ENCODE assay signal across 8 mouse cellular contexts in the genomic region with DNA sequence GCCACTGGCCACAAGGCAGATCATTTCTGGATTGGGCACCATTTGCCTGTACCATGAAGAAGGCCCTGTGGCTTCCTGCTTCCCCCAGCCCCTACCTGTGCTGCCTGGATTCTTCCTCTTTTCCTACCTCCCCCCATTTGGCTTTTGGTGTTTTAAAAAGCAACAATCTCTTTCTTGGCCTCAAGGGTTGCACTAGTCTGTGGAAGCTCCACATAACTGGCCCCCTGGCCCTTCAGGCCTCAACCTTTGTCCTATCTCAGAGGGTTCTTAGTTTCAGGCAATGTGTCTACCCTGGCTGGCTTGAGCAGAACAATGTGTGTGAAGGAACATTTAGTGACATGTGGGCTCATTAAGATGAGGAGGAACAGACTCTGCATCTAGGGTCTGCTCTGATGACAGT. TPM values are rescaled to one million over a fixed set of nuclear protein-coding genes. Genes with fewer than 3 reads are reported as not detected.
DNase-seq lines count a peak whose midpoint lies in the region; ATAC-seq and TF ChIP-seq lines count a peak whose summit lies in the region.

A gene (minus strand): TSS at position 101 of the 400 bp plus-strand sequence.

- H3K4me3 ChIP-seq in kidney, adult 2 months (ENCODE audit: insufficient read depth, low read depth, low read length): no peak within 1 kb of the TSS
- H3K4me3 ChIP-seq in heart, embryonic 16.5 days (ENCODE audit: low read length): peak within 1 kb of the TSS; percentile 92
- H3K4me3 ChIP-seq in limb, embryonic 12.5 days (replicated peaks): peak within 1 kb of the TSS; percentile 87

- no peak within 1 kb of the TSS for H3K27ac ChIP-seq in kidney, adult 2 months (ENCODE audit: insufficient read depth, low read depth, low read length)
- H3K27ac ChIP-seq in heart, embryonic 16.5 days (ENCODE audit: low read length): no peak within 1 kb of the TSS
- no peak within 1 kb of the TSS for H3K27ac ChIP-seq in limb, embryonic 12.5 days

- no peaks in the 10 kb centered on the region for H3K27me3 ChIP-seq in kidney, adult 2 months (replicated peaks; ENCODE audit: control insufficient read depth, insufficient read depth, low read length)
- H3K27me3 ChIP-seq in heart, embryonic 16.5 days (ENCODE audit: control insufficient read depth, insufficient read depth, low read length): no peaks in the 10 kb centered on the region
- peaks cover 7% of the 10 kb centered on the region; the same call in 1 of the 2 replicates for H3K27me3 ChIP-seq in limb, embryonic 12.5 days

- H3K4me2 ChIP-seq in heart, embryonic 16.5 days (ENCODE audit: low read depth, low read length): peak within 1 kb of the TSS; percentile 99
- peak within 1 kb of the TSS; percentile 94 for H3K4me2 ChIP-seq in limb, embryonic 12.5 days

- no peak within 1 kb of the TSS; the same call in 1 of the 2 replicates for H3K9ac ChIP-seq in heart, embryonic 16.5 days (ENCODE audit: low read length)
- H3K9ac ChIP-seq in limb, embryonic 12.5 days (replicated peaks): no peak within 1 kb of the TSS

- no peak for TF ChIP-seq CTCF in kidney, adult 2 months (conservative IDR thresholded peaks at IDR 0.05; ENCODE audit: insufficient read depth, insufficient read length, low read depth, low read length)

- no peaks in the 10 kb centered on the region for H3K36me3 ChIP-seq in kidney, adult 2 months (ENCODE audit: control insufficient read depth, insufficient read depth, low read length)
- H3K36me3 ChIP-seq in heart, embryonic 16.5 days (ENCODE audit: control insufficient read depth, insufficient read depth): no peaks in the 10 kb centered on the region
- H3K36me3 ChIP-seq in limb, embryonic 12.5 days: no peaks in the 10 kb centered on the region

- ATAC-seq in heart, embryonic 16.5 days (replicated peaks; ENCODE audit: extremely low read depth, insufficient read depth, low FRiP score): no peak
- no peak for ATAC-seq in limb, embryonic 12.5 days (ENCODE audit: insufficient number of reproducible peaks, insufficient read depth, low FRiP score, low TSS enrichment, low read depth)
- no peak for ATAC-seq in CD4-positive, CD25-positive, alpha-beta regulatory T cell, adult 4 months

- 0 out of 2 replicates have a peak, but pooled peaks cover 3% of the 10 kb centered on the region for H3K4me1 ChIP-seq in kidney, adult 2 months (ENCODE audit: control insufficient read depth, insufficient read depth, low read length)
- no peaks in the 10 kb centered on the region; the same call in 1 of the 2 replicates for H3K4me1 ChIP-seq in heart, embryonic 16.5 days (ENCODE audit: control insufficient read depth, insufficient read depth, low read length)
- peaks cover 11% of the 10 kb centered on the region; the same call in 1 of the 2 replicates for H3K4me1 ChIP-seq in limb, embryonic 12.5 days (replicated peaks)

- H3K9me3 ChIP-seq in heart, embryonic 16.5 days (replicated peaks; ENCODE audit: control insufficient read depth, low read length): no peaks in the 10 kb centered on the region
- 0 out of 2 replicates have a peak, but pooled peaks cover 5% of the 10 kb centered on the region for H3K9me3 ChIP-seq in limb, embryonic 12.5 days

- TF ChIP-seq POLR2A in kidney, adult 2 months (IDR thresholded peaks at IDR 0.05; ENCODE audit: low read depth, low read length): no peak

- no peak for DNase-seq in kidney, adult 2 months
- no peak for DNase-seq in kidney, postnatal 4 days
- DNase-seq in adrenal gland, postnatal 36 days: no peak
- no peak for DNase-seq in cerebellum, adult 11-12 months
- no peak for DNase-seq in spleen, adult 12 weeks (ENCODE audit: low spot score)

RNA-seq across cellular contexts. Expression of the gene that starts here (rescaled TPM):
- polyA plus RNA-seq in kidney, adult 2 months (2012; rRNA removed): 16.7 and 20.6 TPM in 2 replicates
- 10 to 100 TPM; 17.0 to 20.7 TPM for total RNA-seq in adrenal gland, postnatal 36 days (2021)
- 12.5 and 13.0 TPM in 2 replicates for polyA plus RNA-seq in heart, embryonic 16.5 days (2015; fragmentation: Nextera tagmentation; extraction: Ambion mirVana)
- 10.4 and 11.2 TPM in 2 replicates for polyA plus RNA-seq in limb, embryonic 12.5 days (2016; fragmentation: Nextera tagmentation; extraction: Ambion mirVana)
- not detected for polyA plus RNA-seq in CD4-positive, CD25-positive, alpha-beta regulatory T cell, adult 4 months (2017; shearing (Covaris generic))

Comparison
In these comparisons a context has a peak if more than half of its experiments do, and no peak if none do; other contexts are left out.
1. RNA of the gene that starts here (polyA plus RNA-seq): 16.7 to 20.6 TPM in kidney, adult 2 months, 12.5 to 13.0 TPM in heart, embryonic 16.5 days and 10.4 to 11.2 TPM in limb, embryonic 12.5 days; not detected in CD4-positive, CD25-positive, alpha-beta regulatory T cell, adult 4 months; every median in the first group is over 10 times any median in the second.